Mouse (Mus musculus) intestine, embryonic 15.5 days (tissue): ENCODE data around the gene March4. TPM values are rescaled to one million over a fixed set of nuclear protein-coding genes. Genes with fewer than 3 reads are reported as not detected.

ENCODE experiments used
- ATAC-seq: fragments of 200-750 bp; cut with Nextera tagmentation; 2 replicates; pipeline ENCODE4 v1.8.0; 2017; ENCODE audit warnings: moderate TSS enrichment, moderate library complexity
- H3K27ac ChIP-seq: fragments of 300-500 bp; sonication (generic); 2 replicates; pipeline ENCODE4 v1.5.1; 2015; ENCODE audit warnings: mild to moderate bottlenecking, inconsistent platforms
- H3K27me3 ChIP-seq: fragments of 300-500 bp; sonication (generic); replicated peaks from 2 replicates; pipeline ENCODE4 v1.6.1; 2015; ENCODE audit warnings: inconsistent platforms
- H3K36me3 ChIP-seq: fragments of 300-500 bp; sonication (generic); 2 replicates; pipeline ENCODE4 v1.6.1; 2015; ENCODE audit warnings: inconsistent platforms
- H3K4me1 ChIP-seq: fragments of 300-500 bp; sonication (generic); replicated peaks from 2 replicates; pipeline ENCODE4 v1.6.1; 2015; ENCODE audit warnings: inconsistent platforms
- H3K4me2 ChIP-seq: fragments of 300-500 bp; sonication (generic); replicated peaks from 2 replicates; pipeline ENCODE4 v1.6.1; 2015; ENCODE audit warnings: mild to moderate bottlenecking, inconsistent platforms
- H3K4me3 ChIP-seq: fragments of 300-500 bp; sonication (generic); replicated peaks from 2 replicates; pipeline ENCODE4 v1.5.1; 2015; ENCODE audit warnings: inconsistent platforms
- H3K9ac ChIP-seq: fragments of 300-500 bp; sonication (generic); 2 replicates; pipeline ENCODE4 v1.6.1; 2015; ENCODE audit warnings: inconsistent platforms
- H3K9me3 ChIP-seq: fragments of 300-500 bp; sonication (generic); 2 replicates; pipeline ENCODE4 v1.6.1; 2016; ENCODE audit warnings: inconsistent platforms
- WGBS: fragments of 180-500 bp; shearing (Covaris S2); methylation state at CpG from one replicate; pipeline ENCODE4 v1.1.7; 2015; 5-methylcytosine and 5-hydroxymethylcytosine counted together
- polyA plus RNA-seq: library from polyadenylated mRNA; unstranded; fragments of >200 nt; fragmentation: Nextera tagmentation; extraction: Ambion mirVana; gene quantifications from 2 replicates; pipeline ENCODE4 v1.2.1, GENCODE M21; 2015

The March4 gene
- polyA plus RNA-seq, result 0.37 and 0.38 TPM in 2 replicates

GRCm38 (mm10) chr1:72536611-72537351 lies at the start of gene March4:
Gene March4 (minus strand): TSS chr1:72536930.
- WGBS, result under 1% methylated on average over 40 of the region's 41 CpGs
- H3K27me3 ChIP-seq, result peaks cover 35% of the 10 kb centered on the region
- peak; percentile 84 for ATAC-seq
- H3K36me3 ChIP-seq, result no peaks in the 10 kb centered on the region
- peak within 1 kb of the TSS; percentile 59 for H3K4me2 ChIP-seq
- H3K9me3 ChIP-seq, result no peaks in the 10 kb centered on the region
- peak within 1 kb of the TSS; percentile 25 for H3K4me3 ChIP-seq
- H3K4me1 ChIP-seq, result peaks cover 13% of the 10 kb centered on the region
- no peak within 1 kb of the TSS for H3K27ac ChIP-seq
- no peak within 1 kb of the TSS for H3K9ac ChIP-seq

GRCm38 (mm10) chr1:72585971-72586875 lies 49.5 kb upstream of the March4 start:
- no peaks in the 10 kb centered on the region for H3K9me3 ChIP-seq
- peaks cover 11% of the 10 kb centered on the region for H3K36me3 ChIP-seq
- WGBS, result 91% methylated on average over 17 of the region's 17 CpGs
- H3K4me3 ChIP-seq, result no peak overlapping the region
- H3K4me2 ChIP-seq, result no peak overlapping the region
- H3K27me3 ChIP-seq, result no peaks in the 10 kb centered on the region
- no peak overlapping the region for H3K9ac ChIP-seq
- no peak overlapping the region for H3K27ac ChIP-seq
- no peak for ATAC-seq
- peaks cover 6% of the 10 kb centered on the region; the same call in 1 of the 2 replicates for H3K4me1 ChIP-seq

GRCm38 (mm10) chr1:72583906-72584305 lies 47.2 kb upstream of the March4 start:
- Histone ChIP-seq H3K27me3 (no peaks in the 10 kb centered on the region), H3K9me3 (no peaks in the 10 kb centered on the region), H3K36me3 (peaks cover 7% of the 10 kb centered on the region), H3K4me1 (peaks cover 6% of the 10 kb centered on the region; the same call in 1 of the 2 replicates), H3K4me2 (peak overlapping the region; percentile 74), H3K27ac (no peak overlapping the region), H3K4me3 (peak overlapping the region; percentile 51), H3K9ac (peak overlapping the region; percentile 47)
- no peak for ATAC-seq
- 71% methylated on average over 4 of the region's 4 CpGs for WGBS

- Histone ChIP-seq H3K9me3 (no peaks in the 10 kb centered on the region), H3K4me3 (peak within 1 kb of the TSS; percentile 51)
- under 1% methylated on average over 25 of the region's 25 CpGs for WGBS
Measured at GRCm38 (mm10) chr1:72582947-72583731, 46.4 kb upstream of the March4 start, which contains the start of gene Smarcal1. Gene Smarcal1 (plus strand): TSS chr1:72583251.

GRCm38 (mm10) chr1:72578806-72579205 lies 42.1 kb upstream of the March4 start:
- Histone ChIP-seq H3K36me3 (no peaks in the 10 kb centered on the region), H3K4me1 (peaks cover 7% of the 10 kb centered on the region; the same call in 1 of the 2 replicates), H3K4me3 (no peak overlapping the region), H3K9me3 (no peaks in the 10 kb centered on the region), H3K9ac (no peak overlapping the region), H3K27ac (no peak overlapping the region), H3K4me2 (no peak overlapping the region), H3K27me3 (0 out of 2 replicates have a peak, but pooled peaks cover 3% of the 10 kb centered on the region)
- no peak for ATAC-seq
- WGBS, result 37% methylated on average over 4 of the region's 4 CpGs

More at GRCm38 (mm10) chr1:72582947-72583731, 46.4 kb upstream of the March4 start, which contains the start of gene Smarcal1:
- Histone ChIP-seq H3K4me2 (peak within 1 kb of the TSS; percentile 74), H3K4me1 (peaks cover 6% of the 10 kb centered on the region; the same call in 1 of the 2 replicates), H3K9ac (peak within 1 kb of the TSS; percentile 47), H3K27me3 (0 out of 2 replicates have a peak, but pooled peaks cover under 1% of the 10 kb centered on the region), H3K36me3 (peaks cover 7% of the 10 kb centered on the region), H3K27ac (peak within 1 kb of the TSS; percentile 54)
- peak; percentile 100 for ATAC-seq

- Histone ChIP-seq H3K4me1 (0 out of 2 replicates have a peak, but pooled peaks cover 6% of the 10 kb centered on the region), H3K4me3 (no peak overlapping the region), H3K9ac (no peak overlapping the region), H3K27me3 (0 out of 2 replicates have a peak, but pooled peaks cover 3% of the 10 kb centered on the region), H3K36me3 (no peaks in the 10 kb centered on the region), H3K27ac (no peak overlapping the region), H3K4me2 (no peak overlapping the region), H3K9me3 (no peaks in the 10 kb centered on the region)
- ATAC-seq, result no peak
- 42% methylated on average over 15 of the region's 15 CpGs for WGBS
Measured at GRCm38 (mm10) chr1:72578351-72578750, 41.6 kb upstream of the March4 start.

- no peak overlapping the region for H3K4me3 ChIP-seq
- ATAC-seq, result no peak
- 10% methylated on average over 12 of the region's 12 CpGs for WGBS
- no peak overlapping the region for H3K27ac ChIP-seq
- H3K27me3 ChIP-seq, result 0 out of 2 replicates have a peak, but pooled peaks cover 3% of the 10 kb centered on the region
- H3K9me3 ChIP-seq, result no peaks in the 10 kb centered on the region
- no peaks in the 10 kb centered on the region for H3K36me3 ChIP-seq
- no peak overlapping the region; the same call in 1 of the 2 replicates for H3K4me2 ChIP-seq
- H3K4me1 ChIP-seq, result 0 out of 2 replicates have a peak, but pooled peaks cover 6% of the 10 kb centered on the region
- H3K9ac ChIP-seq, result no peak overlapping the region
Measured at GRCm38 (mm10) chr1:72577481-72577922, 40.8 kb upstream of the March4 start.

GRCm38 (mm10) chr1:72575121-72575520 lies 38.4 kb upstream of the March4 start:
- no peak overlapping the region for H3K4me3 ChIP-seq
- 47% methylated on average over 4 of the region's 4 CpGs for WGBS
- no peak for ATAC-seq
- H3K9ac ChIP-seq, result no peak overlapping the region
- H3K9me3 ChIP-seq, result no peaks in the 10 kb centered on the region
- H3K36me3 ChIP-seq, result no peaks in the 10 kb centered on the region
- 0 out of 2 replicates have a peak, but pooled peaks cover 3% of the 10 kb centered on the region for H3K27me3 ChIP-seq
- H3K27ac ChIP-seq, result no peak overlapping the region
- H3K4me2 ChIP-seq, result no peak overlapping the region
- 0 out of 2 replicates have a peak, but pooled peaks cover 6% of the 10 kb centered on the region for H3K4me1 ChIP-seq

GRCm38 (mm10) chr1:72574608-72575007 lies 37.9 kb upstream of the March4 start:
- Histone ChIP-seq H3K4me2 (no peak overlapping the region), H3K9me3 (no peaks in the 10 kb centered on the region), H3K4me1 (0 out of 2 replicates have a peak, but pooled peaks cover 6% of the 10 kb centered on the region), H3K9ac (no peak overlapping the region), H3K27ac (no peak overlapping the region), H3K4me3 (no peak overlapping the region), H3K36me3 (no peaks in the 10 kb centered on the region), H3K27me3 (0 out of 2 replicates have a peak, but pooled peaks cover 3% of the 10 kb centered on the region)
- WGBS, result 26% methylated on average over 7 of the region's 7 CpGs
- no peak for ATAC-seq

GRCm38 (mm10) chr1:72574047-72574446 lies 37.3 kb upstream of the March4 start:
- Histone ChIP-seq H3K27ac (no peak overlapping the region), H3K4me1 (0 out of 2 replicates have a peak, but pooled peaks cover 6% of the 10 kb centered on the region), H3K4me2 (no peak overlapping the region), H3K9ac (no peak overlapping the region), H3K4me3 (no peak overlapping the region), H3K9me3 (no peaks in the 10 kb centered on the region), H3K36me3 (no peaks in the 10 kb centered on the region), H3K27me3 (0 out of 2 replicates have a peak, but pooled peaks cover 3% of the 10 kb centered on the region)
- no peak for ATAC-seq
- 47% methylated on average over 7 of the region's 7 CpGs for WGBS

- no peaks in the 10 kb centered on the region for H3K4me1 ChIP-seq
- no peak overlapping the region for H3K4me3 ChIP-seq
- no peak overlapping the region for H3K4me2 ChIP-seq
- no peaks in the 10 kb centered on the region for H3K27me3 ChIP-seq
- H3K9ac ChIP-seq, result no peak overlapping the region
- no peak overlapping the region for H3K27ac ChIP-seq
- H3K36me3 ChIP-seq, result no peaks in the 10 kb centered on the region
- WGBS, result 90% methylated on average over 8 of the region's 8 CpGs
- H3K9me3 ChIP-seq, result no peaks in the 10 kb centered on the region
- ATAC-seq, result no peak
Measured at GRCm38 (mm10) chr1:72568725-72569124, 32.0 kb upstream of the March4 start.
